ENCODE assay signal across 8 mouse cellular contexts in genomic region chr10:5805243-5805730, GRCm38 (mm10). TPM values are rescaled to one million over a fixed set of nuclear protein-coding genes. Genes with fewer than 3 reads are reported as not detected.
DNase-seq lines count a peak whose midpoint lies in the region; ATAC-seq and TF ChIP-seq lines count a peak whose summit lies in the region.

Gene Fbxo5 (minus strand): TSS chr10:5805600.

- TF ChIP-seq EP300 in lung, postnatal 0 days (IDR thresholded peaks at IDR 0.05) = no peak

- H3K9ac ChIP-seq in forebrain, embryonic 16.5 days (replicated peaks; ENCODE audit: low read depth, low read length) = peak within 1 kb of the TSS; percentile 62
- peak within 1 kb of the TSS; percentile 20; the same call in 1 of the 2 replicates for H3K9ac ChIP-seq in lung, postnatal 0 days (replicated peaks; ENCODE audit: low read depth)

- H3K27ac ChIP-seq in cerebellum, adult 2 months (ENCODE audit: insufficient read depth, low read length) = peak within 1 kb of the TSS; percentile 72
- H3K27ac ChIP-seq in forebrain, embryonic 16.5 days (ENCODE audit: low read length) = peak within 1 kb of the TSS; percentile 88
- H3K27ac ChIP-seq in lung, postnatal 0 days (ENCODE audit: low read length) = peak within 1 kb of the TSS; percentile 72

- peaks cover 3% of the 10 kb centered on the region; the same call in 1 of the 2 replicates for H3K36me3 ChIP-seq in forebrain, embryonic 16.5 days (ENCODE audit: control insufficient read depth, insufficient read depth)
- peaks cover 6% of the 10 kb centered on the region; the same call in 1 of the 2 replicates for H3K36me3 ChIP-seq in lung, postnatal 0 days (ENCODE audit: insufficient read depth, low read length)

- H3K9me3 ChIP-seq in forebrain, embryonic 16.5 days (ENCODE audit: control insufficient read depth, low read length) = no peaks in the 10 kb centered on the region
- H3K9me3 ChIP-seq in lung, postnatal 0 days (ENCODE audit: low read length) = no peaks in the 10 kb centered on the region

- peak within 1 kb of the TSS; percentile 95 for H3K4me2 ChIP-seq in forebrain, embryonic 16.5 days (ENCODE audit: low read length)
- H3K4me2 ChIP-seq in lung, postnatal 0 days (replicated peaks; ENCODE audit: low read depth, low read length) = peak within 1 kb of the TSS; percentile 100

- no peaks in the 10 kb centered on the region for H3K27me3 ChIP-seq in cerebellum, adult 2 months (ENCODE audit: control insufficient read depth, insufficient read depth, low read length)
- H3K27me3 ChIP-seq in forebrain, embryonic 16.5 days (replicated peaks; ENCODE audit: control insufficient read depth, insufficient read depth, low read length) = no peaks in the 10 kb centered on the region
- H3K27me3 ChIP-seq in lung, postnatal 0 days (replicated peaks; ENCODE audit: insufficient read depth, low read length) = no peaks in the 10 kb centered on the region

- TF ChIP-seq CTCF in cerebellum, adult 2 months (IDR thresholded peaks at IDR 0.05; ENCODE audit: borderline replicate concordance, insufficient read depth, low read depth, low read length) = no peak
- TF ChIP-seq CTCF in lung, postnatal 0 days (IDR thresholded peaks at IDR 0.05) = no peak

- ATAC-seq in forebrain, embryonic 16.5 days = peak; percentile 97
- ATAC-seq in hematopoietic stem cell, adult 5-6 weeks (replicated peaks in 1 of 2; ENCODE audit: insufficient read depth in 1 of 2, low FRiP score in 2 of 2, low TSS enrichment in 1 of 2, low read depth in 1 of 2, poor library complexity in 2 of 2, severe bottlenecking in 2 of 2) = peak; percentile 89 to 91
- peak; percentile 96 for ATAC-seq in lung, postnatal 0 days

- H3K4me3 ChIP-seq in cerebellum, adult 2 months (replicated peaks; ENCODE audit: insufficient read depth, low read depth, low read length) = peak within 1 kb of the TSS; percentile 79
- peak within 1 kb of the TSS; percentile 60 for H3K4me3 ChIP-seq in forebrain, embryonic 16.5 days (replicated peaks; ENCODE audit: low read length)
- H3K4me3 ChIP-seq in lung, postnatal 0 days (ENCODE audit: low read depth, low read length) = peak within 1 kb of the TSS; percentile 68

- no peaks in the 10 kb centered on the region; the same call in none of the 2 replicates for H3K4me1 ChIP-seq in cerebellum, adult 2 months (ENCODE audit: control insufficient read depth, insufficient read depth, low read length)
- peaks cover 24% of the 10 kb centered on the region for H3K4me1 ChIP-seq in forebrain, embryonic 16.5 days (replicated peaks; ENCODE audit: control insufficient read depth, insufficient read depth, low read length)
- H3K4me1 ChIP-seq in lung, postnatal 0 days (ENCODE audit: insufficient read depth, low read depth, low read length) = peaks cover 13% of the 10 kb centered on the region; the same call in 1 of the 2 replicates

- under 1% methylated on average over 41 of the region's 42 CpGs for WGBS in cerebellum, adult 2 months
- 0% methylated on average over 42 of the region's 42 CpGs for WGBS in forebrain, embryonic 16.5 days
- under 1% methylated on average over 41 of the region's 42 CpGs for WGBS in lung, postnatal 0 days

- TF ChIP-seq POLR2A in cerebellum, adult 2 months (IDR thresholded peaks at IDR 0.05; ENCODE audit: borderline replicate concordance, insufficient read depth, low read length) = no peak

- peak; percentile 100 for DNase-seq in MN1 (ENCODE audit: low spot score)
- peak; percentile 98 to 99 for DNase-seq in cerebellum, adult 2 months
- peak; percentile 94 for DNase-seq in layer of hippocampus, adult 9-10 months (ENCODE audit: low spot score)
- DNase-seq in lung, postnatal 0 days (ENCODE audit: low spot score) = peak; percentile 99
- DNase-seq in ovary, postnatal 36 days (ENCODE audit: low spot score) = peak; percentile 98
- DNase-seq in thymus, postnatal 14 days = peak; percentile 98

RNA-seq across cellular contexts. Expression of gene Fbxo5, which starts in this region (rescaled TPM):
- 3.8 and 5.0 TPM in 2 replicates for polyA plus RNA-seq in cerebellum, adult 2 months (2012; rRNA removed)
- 32.7 and 34.5 TPM in 2 replicates for polyA plus RNA-seq in forebrain, embryonic 16.5 days (2015; fragmentation: Nextera tagmentation; extraction: Ambion mirVana)
- 36.9 and 37.1 TPM in 2 replicates for total RNA-seq in hematopoietic stem cell, adult 5-6 weeks (2017)
- 8.4 TPM in 2 replicates for polyA plus RNA-seq in lung, postnatal 0 days (2015; fragmentation: Nextera tagmentation; extraction: Ambion mirVana)

Comparison
In these comparisons a context has a peak if more than half of its experiments do, and no peak if none do; other contexts are left out.
1. Peak in every context shown above with its lines: DNase-seq, ATAC-seq, H3K4me3 ChIP-seq and H3K27ac ChIP-seq.